In the genomic region with DNA sequence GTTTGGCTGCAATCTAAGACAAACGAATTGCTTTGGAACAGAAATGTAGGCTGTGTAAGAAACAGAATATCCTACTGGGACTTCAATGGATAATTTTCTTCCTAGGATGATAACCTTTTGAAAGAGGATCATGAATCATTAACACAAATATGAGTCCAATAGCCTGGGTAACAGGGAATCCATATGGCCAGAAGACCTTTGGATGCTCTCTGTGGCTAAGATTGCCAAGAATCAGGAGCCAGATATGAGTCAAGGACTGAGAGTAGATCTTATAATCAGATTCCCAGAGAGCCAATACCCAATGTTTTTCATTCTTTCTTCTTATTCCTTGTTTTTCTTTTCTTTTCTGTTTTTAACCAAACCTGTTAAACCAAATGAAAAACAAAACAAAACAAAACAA, we compare ENCODE assay signal across 16 mouse cellular contexts.
"Had no signal": no experiment of that assay in that cellular context is flagged by ENCODE, and none has a peak within 500 bp of the region (broad histone marks: within the 10 kb centered on the region; RNA-seq: fewer than 3 reads in every experiment).

No protein-coding gene starts in this region.

- ATAC-seq: hindbrain, embryonic 16.5 days; inflammation-experienced regulatory T-cells, adult 6 months; intestine, embryonic 15.5 days; intestine, postnatal 0 days; liver, embryonic 12.5 days had no signal

- DNase-seq: gastrocnemius, postnatal 25 days; heart, adult 18-20 months; heart, postnatal 10 days; heart, postnatal 4 days; kidney, adult 18-20 months; kidney, adult 8-10 months; kidney, postnatal 10 days; kidney, postnatal 25 days; kidney, postnatal 4 days; layer of hippocampus, postnatal 36 days; left cerebral cortex, postnatal 4 days had no signal
